Mouse (Mus musculus) forebrain, embryonic 10.5 days (tissue): ENCODE measurements around the gene Mki67. TPM values are rescaled to one million over a fixed set of nuclear protein-coding genes. Genes with fewer than 3 reads are reported as not detected.

Experiments used
- DNase-seq: peaks from one replicate; pipeline ENCODE4 v3.0.0-alpha.2; 2017; ENCODE audit warnings: low spot score; ENCODE audit errors: extremely low spot score
- H3K27ac ChIP-seq: fragments of 300-500 bp; sonication (generic); 2 replicates; pipeline ENCODE4 v1.5.1; 2016; ENCODE audit warnings: mild to moderate bottlenecking
- H3K27me3 ChIP-seq: fragments of 300-500 bp; sonication (generic); 2 replicates; pipeline ENCODE4 v1.6.1; 2016; ENCODE audit warnings: mild to moderate bottlenecking; ENCODE audit not compliant: poor library complexity, severe bottlenecking
- H3K36me3 ChIP-seq: fragments of 300-500 bp; sonication (generic); replicated peaks from 2 replicates; pipeline ENCODE4 v1.6.1; 2016; ENCODE audit warnings: mild to moderate bottlenecking, moderate library complexity
- H3K4me1 ChIP-seq: fragments of 300-500 bp; sonication (generic); 2 replicates; pipeline ENCODE4 v1.6.1; 2016
- H3K4me3 ChIP-seq: fragments of 300-500 bp; sonication (generic); 2 replicates; pipeline ENCODE4 v1.5.1; 2016; ENCODE audit warnings: mild to moderate bottlenecking, moderate library complexity
- H3K9me3 ChIP-seq: fragments of 300-500 bp; sonication (generic); 2 replicates; pipeline ENCODE4 v1.6.1; 2016; ENCODE audit warnings: mild to moderate bottlenecking, moderate library complexity
- WGBS: fragments of 180-500 bp; shearing (Covaris S2); methylation state at CpG from one replicate; pipeline ENCODE4 v1.1.7; 2016; 5-methylcytosine and 5-hydroxymethylcytosine counted together
- polyA plus RNA-seq: library from polyadenylated mRNA; unstranded; fragments of >200 nt; fragmentation: Nextera tagmentation; extraction: Ambion mirVana; gene quantifications from 2 replicates; pipeline ENCODE4 v1.2.1, GENCODE M21; 2016

The Mki67 gene
- polyA plus RNA-seq, 1 experiment from 2014 or later, result 53.4 TPM

- H3K36me3 ChIP-seq, result no peaks in the 10 kb centered on the region
- peaks cover 16% of the 10 kb centered on the region for H3K4me1 ChIP-seq
- no peak for DNase-seq
- H3K27me3 ChIP-seq, result no peaks in the 10 kb centered on the region
- 87% methylated on average over 9 of the region's 9 CpGs for WGBS
- H3K4me3 ChIP-seq, result no peak overlapping the region
- no peaks in the 10 kb centered on the region for H3K9me3 ChIP-seq
- no peak overlapping the region for H3K27ac ChIP-seq
Observed at GRCm38 (mm10) chr7:135734911-135735646, 18.9 kb upstream of the Mki67 start.

GRCm38 (mm10) chr7:135734379-135734778 is 18.2 kb upstream of the Mki67 start:
- Histone ChIP-seq H3K9me3 (no peaks in the 10 kb centered on the region), H3K36me3 (no peaks in the 10 kb centered on the region), H3K4me1 (peaks cover 16% of the 10 kb centered on the region), H3K4me3 (no peak overlapping the region), H3K27me3 (no peaks in the 10 kb centered on the region), H3K27ac (no peak overlapping the region)
- WGBS, result 89% methylated on average over 5 of the region's 5 CpGs
- DNase-seq, result no peak

DNA sequence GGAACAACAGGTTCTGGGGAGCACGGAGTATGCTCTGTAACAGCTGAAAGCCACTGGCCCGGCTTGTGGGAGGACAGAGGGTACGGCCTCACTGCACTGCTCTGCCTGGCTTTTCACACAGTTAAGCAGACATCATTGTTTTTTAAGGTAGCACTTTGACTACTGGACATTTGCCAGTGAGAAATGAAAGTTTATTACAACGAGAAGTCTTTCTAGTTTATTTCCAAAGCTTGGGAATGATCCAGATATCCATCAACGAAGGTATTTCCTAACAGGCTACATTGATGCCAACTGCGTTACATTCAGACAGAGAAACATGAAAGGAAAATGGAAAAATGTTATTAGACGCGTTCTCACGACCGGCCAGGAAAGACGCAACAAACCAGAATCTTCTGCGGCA is 11.9 kb upstream of the Mki67 start:
- no peaks in the 10 kb centered on the region for H3K27me3 ChIP-seq
- no peaks in the 10 kb centered on the region for H3K36me3 ChIP-seq
- no peak overlapping the region for H3K27ac ChIP-seq
- 95% methylated on average over 12 of the region's 12 CpGs for WGBS
- no peak overlapping the region for H3K4me3 ChIP-seq
- no peaks in the 10 kb centered on the region for H3K9me3 ChIP-seq
- no peak for DNase-seq
- H3K4me1 ChIP-seq, result no peaks in the 10 kb centered on the region

DNA sequence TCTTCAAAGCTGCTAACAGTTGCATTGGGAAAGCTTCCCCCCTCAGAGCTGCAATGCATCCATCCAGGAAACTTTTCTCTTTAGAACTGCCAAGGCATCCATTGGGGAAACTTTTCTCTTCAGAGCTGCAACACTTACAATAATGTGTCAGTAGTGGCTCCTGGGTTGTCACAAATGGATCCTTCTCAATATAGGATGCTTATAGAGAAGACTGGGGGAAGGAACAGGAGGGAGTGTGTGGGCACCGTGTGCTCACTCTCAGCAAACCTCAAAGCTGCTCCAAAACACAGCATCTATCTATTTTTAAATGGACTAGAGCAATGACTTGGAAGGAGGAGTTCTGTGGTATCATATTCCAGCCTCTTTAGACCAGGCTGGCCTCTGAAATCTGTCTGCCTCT is 10.5 kb upstream of the Mki67 start:
- Histone ChIP-seq H3K9me3 (no peaks in the 10 kb centered on the region), H3K4me3 (no peak overlapping the region), H3K4me1 (no peaks in the 10 kb centered on the region), H3K27ac (no peak overlapping the region), H3K36me3 (no peaks in the 10 kb centered on the region), H3K27me3 (no peaks in the 10 kb centered on the region)
- 84% methylated on average over 1 of the region's 1 CpGs for WGBS
- no peak for DNase-seq

DNA sequence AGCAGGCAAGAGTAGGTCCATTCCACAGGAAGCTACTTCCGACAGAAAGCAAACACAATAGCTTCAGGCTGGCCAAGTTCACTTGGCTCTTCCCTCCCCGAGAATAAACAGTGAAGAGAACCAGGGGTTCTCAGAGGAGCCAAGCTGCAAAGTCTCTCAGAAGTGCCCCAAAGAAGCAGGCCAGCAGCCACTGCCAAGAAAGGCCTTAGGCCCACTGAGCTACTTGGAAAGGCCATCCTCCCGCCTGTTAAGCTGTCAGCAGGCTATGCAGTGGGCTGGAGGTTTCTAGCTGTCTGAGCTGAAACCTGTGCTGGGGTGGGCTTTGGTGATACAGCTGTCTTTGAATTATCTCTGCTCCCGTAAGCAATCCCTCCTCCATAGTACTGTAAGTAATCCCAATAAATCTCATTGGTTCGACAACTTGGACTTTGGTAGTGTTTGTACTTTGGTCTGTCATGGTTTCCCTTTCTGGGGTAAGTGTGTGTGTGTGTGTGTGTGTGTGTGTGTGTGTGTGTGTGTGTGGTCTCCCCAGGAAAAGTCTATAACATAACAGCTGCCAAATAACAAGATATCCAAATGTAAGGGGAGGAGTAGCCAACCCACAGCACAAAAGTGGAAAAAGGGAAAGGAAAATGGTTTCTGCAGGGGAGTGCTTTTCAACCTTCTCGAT is 7.6 kb upstream of the Mki67 start:
- Histone ChIP-seq H3K9me3 (no peaks in the 10 kb centered on the region), H3K4me3 (no peak overlapping the region), H3K27me3 (no peaks in the 10 kb centered on the region), H3K36me3 (no peaks in the 10 kb centered on the region), H3K27ac (0 out of 2 replicates have a peak overlapping the region, but pooled peaks have one; percentile 15), H3K4me1 (no peaks in the 10 kb centered on the region)
- no peak for DNase-seq
- 80% methylated on average over 6 of the region's 6 CpGs for WGBS

GRCm38 (mm10) chr7:135722011-135722838 is 6.1 kb upstream of the Mki67 start:
- H3K4me3 ChIP-seq, result no peak overlapping the region
- no peaks in the 10 kb centered on the region for H3K27me3 ChIP-seq
- WGBS, result 77% methylated on average over 6 of the region's 6 CpGs
- DNase-seq, result no peak
- peaks cover 3% of the 10 kb centered on the region for H3K4me1 ChIP-seq
- peak overlapping the region; percentile 51; the same call in 1 of the 2 replicates for H3K27ac ChIP-seq
- H3K36me3 ChIP-seq, result no peaks in the 10 kb centered on the region
- H3K9me3 ChIP-seq, result no peaks in the 10 kb centered on the region

GRCm38 (mm10) chr7:135721436-135721992 is 5.4 kb upstream of the Mki67 start:
- WGBS, result 82% methylated on average over 7 of the region's 7 CpGs
- H3K27ac ChIP-seq, result no peak overlapping the region
- H3K4me3 ChIP-seq, result no peak overlapping the region
- H3K4me1 ChIP-seq, result peaks cover 10% of the 10 kb centered on the region
- no peak for DNase-seq
- H3K9me3 ChIP-seq, result no peaks in the 10 kb centered on the region
- H3K36me3 ChIP-seq, result no peaks in the 10 kb centered on the region
- no peaks in the 10 kb centered on the region for H3K27me3 ChIP-seq

DNA sequence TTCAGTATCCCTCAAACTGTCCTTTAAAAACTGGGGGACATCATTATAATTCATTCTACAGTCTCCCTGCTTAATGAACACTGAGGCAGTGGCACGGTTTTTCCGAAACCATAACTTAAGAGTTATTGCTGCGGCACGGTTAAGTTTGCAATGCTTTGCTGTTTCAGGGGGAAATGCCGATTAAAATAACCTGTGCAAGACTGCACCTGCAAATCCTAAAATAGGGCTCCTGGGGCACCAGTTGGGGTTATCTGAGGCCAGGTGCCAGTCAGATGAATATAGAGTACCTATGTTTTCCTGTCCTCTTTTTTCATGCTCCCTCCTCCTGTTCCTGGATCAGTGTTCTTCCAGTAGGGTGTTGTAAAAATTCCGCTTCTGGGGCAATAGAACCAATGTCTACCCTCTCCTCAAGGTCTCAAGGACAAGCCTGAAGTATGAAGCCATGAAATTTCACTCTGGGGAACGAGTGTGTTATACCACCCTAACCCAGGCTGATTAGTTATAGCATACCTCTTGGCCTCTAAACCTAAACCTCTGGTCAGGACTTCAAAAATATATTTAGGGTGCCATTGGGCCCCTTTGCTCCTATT is 902 bp upstream of the Mki67 start:
- peaks cover 17% of the 10 kb centered on the region for H3K36me3 ChIP-seq
- DNase-seq, result no peak
- no peaks in the 10 kb centered on the region for H3K9me3 ChIP-seq
- no peaks in the 10 kb centered on the region for H3K27me3 ChIP-seq
- WGBS, result 75% methylated on average over 7 of the region's 7 CpGs
- H3K4me1 ChIP-seq, result peaks cover 37% of the 10 kb centered on the region
- H3K27ac ChIP-seq, result peak overlapping the region; percentile 99
- H3K4me3 ChIP-seq, result peak overlapping the region; percentile 89

DNA sequence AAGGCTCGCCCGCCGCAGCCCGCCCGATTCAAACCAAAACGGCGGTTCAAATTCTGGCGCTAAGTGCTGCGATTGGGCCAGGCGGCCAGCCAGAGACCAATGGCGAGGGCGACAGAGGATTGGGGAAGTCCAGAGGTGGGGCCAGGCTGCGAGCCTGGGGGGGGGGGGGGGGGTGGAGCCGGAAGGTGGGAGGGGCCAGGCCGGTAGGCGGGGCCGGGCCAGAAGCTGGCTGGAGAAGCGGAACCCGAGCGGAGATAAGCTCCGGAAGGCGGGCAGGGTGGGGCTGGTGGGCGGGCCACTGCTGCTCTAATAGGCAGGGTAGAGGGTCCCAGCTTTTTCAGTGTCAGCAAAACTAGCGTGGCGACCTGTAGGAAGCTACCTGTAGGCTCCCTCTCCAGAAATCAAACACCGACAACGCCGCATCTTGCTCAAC is 300 bp upstream of the Mki67 start:
- Histone ChIP-seq H3K4me3 (peak overlapping the region; percentile 89), H3K27me3 (no peaks in the 10 kb centered on the region), H3K27ac (peak overlapping the region; percentile 99), H3K9me3 (no peaks in the 10 kb centered on the region), H3K4me1 (peaks cover 38% of the 10 kb centered on the region), H3K36me3 (peaks cover 21% of the 10 kb centered on the region)
- WGBS, result 1% methylated on average over 27 of the region's 28 CpGs
- peak; percentile 96 for DNase-seq

GRCm38 (mm10) chr7:135715166-135715565 is 995 bp downstream of the Mki67 start:
- peak overlapping the region; percentile 89 for H3K4me3 ChIP-seq
- no peaks in the 10 kb centered on the region for H3K9me3 ChIP-seq
- 8% methylated on average over 7 of the region's 7 CpGs for whole genome bisulfite sequencing
- H3K36me3 ChIP-seq, result peaks cover 33% of the 10 kb centered on the region
- DNase-seq, result no peak
- H3K27me3 ChIP-seq, result no peaks in the 10 kb centered on the region
- H3K4me1 ChIP-seq, result peaks cover 38% of the 10 kb centered on the region
- peak overlapping the region; percentile 99 for H3K27ac ChIP-seq

DNA sequence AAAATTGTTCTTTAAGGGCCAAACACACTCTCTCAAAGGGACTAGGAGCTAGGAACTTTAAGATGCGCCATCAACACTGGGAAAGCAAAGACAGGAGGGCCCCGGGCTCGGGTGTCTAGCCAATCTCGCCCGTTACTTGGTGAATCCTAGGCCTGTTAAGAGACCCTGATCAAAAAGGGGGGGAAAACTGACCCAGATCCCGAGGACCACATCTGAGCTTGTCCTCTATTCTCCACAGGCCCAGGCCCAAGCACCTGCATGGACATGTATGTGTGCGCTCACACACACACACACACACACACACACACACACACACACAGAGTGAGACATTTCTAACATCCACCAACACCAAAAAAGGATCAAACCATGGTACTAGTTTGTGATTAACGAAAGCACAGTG is 2.8 kb downstream of the Mki67 start:
- Histone ChIP-seq H3K27ac (no peak overlapping the region), H3K4me1 (peaks cover 38% of the 10 kb centered on the region), H3K36me3 (peaks cover 52% of the 10 kb centered on the region), H3K9me3 (no peaks in the 10 kb centered on the region), H3K27me3 (no peaks in the 10 kb centered on the region), H3K4me3 (peak overlapping the region; percentile 89)
- 86% methylated on average over 8 of the region's 8 CpGs for WGBS
- no peak for DNase-seq

GRCm38 (mm10) chr7:135712534-135712933 is 3.6 kb downstream of the Mki67 start:
- peaks cover 38% of the 10 kb centered on the region for H3K4me1 ChIP-seq
- no peak overlapping the region for H3K27ac ChIP-seq
- 83% methylated on average over 1 of the region's 1 CpGs for WGBS
- H3K9me3 ChIP-seq, result no peaks in the 10 kb centered on the region
- DNase-seq, result no peak
- no peaks in the 10 kb centered on the region for H3K27me3 ChIP-seq
- peaks cover 60% of the 10 kb centered on the region for H3K36me3 ChIP-seq
- H3K4me3 ChIP-seq, result peak overlapping the region; percentile 89; the same call in 1 of the 2 replicates
